Mouse (Mus musculus) stomach, embryonic 14.5 days (tissue): ENCODE results near the gene Robo4. TPM values are rescaled to one million over a fixed set of nuclear protein-coding genes. Genes with fewer than 3 reads are reported as not detected.

Source experiments
- ATAC-seq: fragments of 200-750 bp; cut with Nextera tagmentation; 2 replicates; pipeline ENCODE4 v1.8.0; 2017; ENCODE audit warnings: low read depth, moderate TSS enrichment; ENCODE audit not compliant: insufficient number of reproducible peaks, insufficient read depth, low FRiP score
- H3K27ac ChIP-seq: fragments of 300-500 bp; sonication (generic); 2 replicates; pipeline ENCODE4 v1.5.1; 2014; ENCODE audit warnings: mild to moderate bottlenecking, low read length, moderate library complexity, mixed read lengths
- H3K27me3 ChIP-seq: fragments of 300-500 bp; sonication (generic); 2 replicates; pipeline ENCODE4 v1.6.1; 2014; ENCODE audit warnings: low read length, control low read depth, mixed read lengths; ENCODE audit not compliant: control insufficient read depth, insufficient read depth
- H3K36me3 ChIP-seq: fragments of 300-500 bp; sonication (generic); 2 replicates; pipeline ENCODE4 v1.6.1; 2014; ENCODE audit warnings: mild to moderate bottlenecking, control low read depth, low read length, moderate library complexity, mixed read lengths; ENCODE audit not compliant: control insufficient read depth, insufficient read depth
- H3K4me1 ChIP-seq: fragments of 300-500 bp; sonication (generic); 2 replicates; pipeline ENCODE4 v1.6.1; 2014; ENCODE audit warnings: low read length, control low read depth, mixed read lengths; ENCODE audit not compliant: control insufficient read depth, insufficient read depth
- H3K4me2 ChIP-seq: fragments of 300-500 bp; sonication (generic); replicated peaks from 2 replicates; pipeline ENCODE4 v1.6.1; 2014; ENCODE audit warnings: low read depth, low read length, control low read depth
- H3K4me3 ChIP-seq: fragments of 300-500 bp; sonication (generic); 2 replicates; pipeline ENCODE4 v1.5.1; 2014; ENCODE audit warnings: low read depth, low read length, control low read depth
- H3K9ac ChIP-seq: fragments of 300-500 bp; sonication (generic); replicated peaks from 2 replicates; pipeline ENCODE4 v1.6.1; 2014; ENCODE audit warnings: low read depth, mild to moderate bottlenecking, control low read depth, low read length, moderate library complexity, mixed read lengths
- H3K9me3 ChIP-seq: fragments of 300-500 bp; sonication (generic); 2 replicates; pipeline ENCODE4 v1.6.1; 2016; ENCODE audit warnings: low read depth, low read length, control low read depth; ENCODE audit not compliant: control insufficient read depth
- WGBS: fragments of 180-500 bp; shearing (Covaris S2); extraction: QIAGEN DNeasy Blood & Tissue Kit; methylation state at CpG from one replicate; pipeline ENCODE4 v1.1.7; 2014; 5-methylcytosine and 5-hydroxymethylcytosine counted together
- polyA plus RNA-seq: library from polyadenylated mRNA; unstranded; fragments of >200 nt; fragmentation: Nextera tagmentation; extraction: Ambion mirVana; gene quantifications from 2 replicates; pipeline ENCODE4 v1.2.1, GENCODE M21; 2014

Gene Robo4
- polyA plus RNA-seq, 1 experiment from 2014 or later = 8.9 TPM

GRCm38 (mm10) chr9:37390891-37391290 lies 10.8 kb upstream of the Robo4 start:
- Histone ChIP-seq H3K4me1 (no peaks in the 10 kb centered on the region), H3K9ac (no peak overlapping the region), H3K27ac (no peak overlapping the region), H3K36me3 (no peaks in the 10 kb centered on the region), H3K9me3 (no peaks in the 10 kb centered on the region), H3K4me3 (no peak overlapping the region), H3K4me2 (no peak overlapping the region), H3K27me3 (no peaks in the 10 kb centered on the region)
- WGBS = 66% methylated on average over 2 of the region's 2 CpGs
- no peak for ATAC-seq

- no peaks in the 10 kb centered on the region for H3K36me3 ChIP-seq
Observed at GRCm38 (mm10) chr9:37392071-37392470, 9.6 kb upstream of the Robo4 start.

GRCm38 (mm10) chr9:37393482-37394131 lies 8.1 kb upstream of the Robo4 start:
- H3K27ac ChIP-seq = no peak overlapping the region
- no peaks in the 10 kb centered on the region for H3K4me1 ChIP-seq
- no peaks in the 10 kb centered on the region for H3K9me3 ChIP-seq
- H3K27me3 ChIP-seq = no peaks in the 10 kb centered on the region
- no peak overlapping the region for H3K4me3 ChIP-seq
- ATAC-seq = no peak
- no peak overlapping the region for H3K9ac ChIP-seq
- H3K36me3 ChIP-seq = no peaks in the 10 kb centered on the region
- WGBS = 60% methylated on average over 8 of the region's 8 CpGs
- H3K4me2 ChIP-seq = no peak overlapping the region

More at GRCm38 (mm10) chr9:37392071-37392470, 9.6 kb upstream of the Robo4 start:
- no peak overlapping the region for H3K4me3 ChIP-seq
- no peak for ATAC-seq
- no peaks in the 10 kb centered on the region for H3K9me3 ChIP-seq
- H3K9ac ChIP-seq = no peak overlapping the region
- H3K27me3 ChIP-seq = no peaks in the 10 kb centered on the region
- H3K4me2 ChIP-seq = no peak overlapping the region
- no peaks in the 10 kb centered on the region for H3K4me1 ChIP-seq
- no peak overlapping the region for H3K27ac ChIP-seq
- 69% methylated on average over 2 of the region's 2 CpGs for WGBS

GRCm38 (mm10) chr9:37400585-37400984 lies 1.1 kb upstream of the Robo4 start:
- WGBS = 79% methylated on average over 2 of the region's 2 CpGs
- H3K9me3 ChIP-seq = no peaks in the 10 kb centered on the region

GRCm38 (mm10) chr9:37402501-37402900 lies 804 bp downstream of the Robo4 start:
- 81% methylated on average over 7 of the region's 7 CpGs for WGBS
- no peak overlapping the region for H3K9ac ChIP-seq
- H3K9me3 ChIP-seq = no peaks in the 10 kb centered on the region
- no peaks in the 10 kb centered on the region for H3K36me3 ChIP-seq
- H3K4me3 ChIP-seq = peak overlapping the region; percentile 5; the same call in 1 of the 2 replicates
- no peak overlapping the region for H3K4me2 ChIP-seq
- H3K27ac ChIP-seq = no peak overlapping the region
- no peaks in the 10 kb centered on the region for H3K27me3 ChIP-seq
- no peaks in the 10 kb centered on the region for H3K4me1 ChIP-seq
- no peak for ATAC-seq

More at GRCm38 (mm10) chr9:37400585-37400984, 1.1 kb upstream of the Robo4 start:
- no peak overlapping the region for H3K4me3 ChIP-seq
- H3K4me2 ChIP-seq = no peak overlapping the region
- no peaks in the 10 kb centered on the region for H3K36me3 ChIP-seq
- no peak overlapping the region for H3K9ac ChIP-seq
- no peak overlapping the region for H3K27ac ChIP-seq
- no peak for ATAC-seq
- no peaks in the 10 kb centered on the region for H3K4me1 ChIP-seq
- no peaks in the 10 kb centered on the region for H3K27me3 ChIP-seq

GRCm38 (mm10) chr9:37403011-37403410 lies 1.3 kb downstream of the Robo4 start:
- WGBS = 80% methylated on average over 7 of the region's 7 CpGs
- Histone ChIP-seq H3K27ac (no peak overlapping the region), H3K4me2 (peak overlapping the region; percentile 6; the same call in 1 of the 2 replicates), H3K9me3 (no peaks in the 10 kb centered on the region), H3K4me1 (no peaks in the 10 kb centered on the region), H3K27me3 (no peaks in the 10 kb centered on the region), H3K36me3 (no peaks in the 10 kb centered on the region), H3K9ac (no peak overlapping the region), H3K4me3 (peak overlapping the region; percentile 5; the same call in 1 of the 2 replicates)
- no peak for ATAC-seq

- H3K27me3 ChIP-seq = no peaks in the 10 kb centered on the region
- H3K9me3 ChIP-seq = no peaks in the 10 kb centered on the region
- H3K4me2 ChIP-seq = no peak overlapping the region
Observed at GRCm38 (mm10) chr9:37406372-37406771, 4.7 kb downstream of the Robo4 start.

GRCm38 (mm10) chr9:37407850-37408502 lies 6.3 kb downstream of the Robo4 start:
- H3K4me2 ChIP-seq = no peak overlapping the region
- no peaks in the 10 kb centered on the region for H3K9me3 ChIP-seq
- no peak overlapping the region for H3K4me3 ChIP-seq
- no peaks in the 10 kb centered on the region for H3K4me1 ChIP-seq
- H3K9ac ChIP-seq = no peak overlapping the region
- whole genome bisulfite sequencing = 19% methylated on average over 19 of the region's 19 CpGs
- H3K27me3 ChIP-seq = no peaks in the 10 kb centered on the region
- no peaks in the 10 kb centered on the region for H3K36me3 ChIP-seq
- no peak overlapping the region for H3K27ac ChIP-seq
- no peak for ATAC-seq

More at GRCm38 (mm10) chr9:37406372-37406771, 4.7 kb downstream of the Robo4 start:
- Histone ChIP-seq H3K36me3 (no peaks in the 10 kb centered on the region), H3K27ac (no peak overlapping the region), H3K9ac (no peak overlapping the region), H3K4me1 (no peaks in the 10 kb centered on the region), H3K4me3 (no peak overlapping the region)
- 3% methylated on average over 1 of the region's 1 CpGs for WGBS
- ATAC-seq = 0 out of 2 replicates have a peak, but pooled peaks have one; percentile 31
